Mouse (Mus musculus) monocyte, adult 5-6 weeks (primary cell): ENCODE measurements around the gene Tfcp2. TPM values are rescaled to one million over a fixed set of nuclear protein-coding genes. Genes with fewer than 3 reads are reported as not detected.
"Not testable (repeated sequence)": the region's sequence is repeated elsewhere in the genome, so short reads cannot be mapped to it uniquely, and the experiment has no call there.

ENCODE experiments used
- ATAC-seq: fragments of 153-309, 156-312 bp; replicated peaks from 2 replicates; pipeline ENCODE4 v1.8.0; 2017; ENCODE audit warnings: mild to moderate bottlenecking; ENCODE audit not compliant: low TSS enrichment, insufficient number of reproducible peaks, severe bottlenecking, poor library complexity, low FRiP score
- total RNA-seq: library from RNA; stranded (forward); fragments of 200-1000, 200-491, 200-594 nt; gene quantifications from 3 replicates; pipeline ENCODE4 v1.2.3, GENCODE M21; 2017

Gene Tfcp2
- total RNA-seq, 1 experiment from 2014 or later, result 4.9 TPM

- no peak for ATAC-seq
Observed at GRCm38 (mm10) chr15:100569239-100569638, 17.4 kb upstream of the Tfcp2 start.

GRCm38 (mm10) chr15:100566531-100566930 is 14.7 kb upstream of the Tfcp2 start:
- ATAC-seq, result no peak

GRCm38 (mm10) chr15:100557705-100558433 is 6.1 kb upstream of the Tfcp2 start:
- no peak for ATAC-seq

- ATAC-seq, result no peak
Observed at GRCm38 (mm10) chr15:100556378-100556777, 4.6 kb upstream of the Tfcp2 start.

- ATAC-seq, result no peak
Observed at GRCm38 (mm10) chr15:100555965-100556364, 4.2 kb upstream of the Tfcp2 start.

- ATAC-seq, result no peak
Observed at GRCm38 (mm10) chr15:100550280-100550679, 1.5 kb downstream of the Tfcp2 start.

- ATAC-seq, result not testable (repeated sequence)
Observed at GRCm38 (mm10) chr15:100543651-100544030, 8.2 kb downstream of the Tfcp2 start.

- ATAC-seq, result not testable (repeated sequence)
Observed at GRCm38 (mm10) chr15:100542876-100543650, 8.7 kb downstream of the Tfcp2 start.

- ATAC-seq, result no peak
Observed at GRCm38 (mm10) chr15:100541426-100541825, 10.4 kb downstream of the Tfcp2 start.

GRCm38 (mm10) chr15:100541001-100541400 is 10.8 kb downstream of the Tfcp2 start:
- ATAC-seq, result not testable (repeated sequence)

GRCm38 (mm10) chr15:100539411-100539810 is 12.4 kb downstream of the Tfcp2 start:
- ATAC-seq, result no peak

- peak; percentile 59; the same call in 1 of the 2 replicates for ATAC-seq
Observed at GRCm38 (mm10) chr15:100537913-100538312, 13.9 kb downstream of the Tfcp2 start.

GRCm38 (mm10) chr15:100527900-100528299 is 23.9 kb downstream of the Tfcp2 start:
- ATAC-seq, result no peak

GRCm38 (mm10) chr15:100525405-100525804 is 26.4 kb downstream of the Tfcp2 start:
- no peak for ATAC-seq

GRCm38 (mm10) chr15:100520306-100520705 is 31.5 kb downstream of the Tfcp2 start:
- ATAC-seq, result no peak

GRCm38 (mm10) chr15:100515121-100515520 is 36.7 kb downstream of the Tfcp2 start:
- no peak for ATAC-seq

- no peak for ATAC-seq
Observed at GRCm38 (mm10) chr15:100513387-100513786, 38.4 kb downstream of the Tfcp2 start.

- no peak for ATAC-seq
Observed at GRCm38 (mm10) chr15:100510072-100510471, 41.7 kb downstream of the Tfcp2 start.

GRCm38 (mm10) chr15:100508454-100509167 is 43.2 kb downstream of the Tfcp2 start:
- no peak for ATAC-seq
